Mouse (Mus musculus): ENCODE measurements around the gene Ampd1.

DNA sequence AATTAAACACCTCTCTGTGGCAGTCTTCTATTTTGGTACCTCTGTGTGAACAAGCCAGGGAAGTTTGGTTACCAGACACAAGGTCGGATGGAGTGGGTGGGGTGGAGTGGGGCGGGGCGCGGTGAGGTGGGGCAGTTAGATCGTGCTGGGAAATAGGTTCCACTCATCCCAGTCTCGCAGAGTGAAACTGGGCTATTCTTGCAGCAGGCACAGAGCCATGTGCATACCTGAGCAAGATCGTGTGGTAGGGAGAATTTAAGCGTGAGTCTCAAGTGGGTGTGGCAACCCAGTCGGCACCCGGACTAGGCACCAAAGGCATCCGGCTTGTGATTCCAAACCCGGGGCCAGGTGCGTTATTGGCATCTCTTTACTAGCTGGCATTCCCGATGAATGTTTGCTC, 28.1 kb downstream of the Ampd1 start:
- TF ChIP-seq POLR2A (IDR thresholded peaks at IDR 0.05; ENCODE audit: borderline replicate concordance, extremely low read depth, insufficient read depth, insufficient read length, poor library complexity, severe bottlenecking), result no peak
- no peak for TF ChIP-seq CTCF (IDR thresholded peaks at IDR 0.05; ENCODE audit: borderline replicate concordance, extremely low read depth, insufficient read depth, insufficient read length)
